Mouse (Mus musculus) limb, embryonic 15.5 days (tissue): ENCODE measurements at regions not wholly inside any gene's neighbourhood (a gene's known extent, or its start where the extent isn't known, plus 50 kb on each side); places are given as distances from the start of the nearest gene placed in this dataset.
A peak's percentile ranks its signal among the peaks of the same experiment; 100 is the strongest.

Source experiments
- ATAC-seq: fragments of 200-750 bp; cut with Nextera tagmentation; 2 replicates; pipeline ENCODE4 v1.8.0; 2017; ENCODE audit warnings: low read depth, moderate TSS enrichment; ENCODE audit not compliant: insufficient number of reproducible peaks, low FRiP score, low TSS enrichment
- H3K27ac ChIP-seq: fragments of 300-500 bp; sonication (generic); 2 replicates; pipeline ENCODE4 v1.5.1; 2015; ENCODE audit warnings: moderate library complexity, mild to moderate bottlenecking, inconsistent platforms
- H3K27me3 ChIP-seq: fragments of 300-500 bp; sonication (generic); 2 replicates; pipeline ENCODE4 v1.6.1; 2015; ENCODE audit warnings: inconsistent platforms
- H3K36me3 ChIP-seq: fragments of 300-500 bp; sonication (generic); 2 replicates; pipeline ENCODE4 v1.6.1; 2015; ENCODE audit warnings: inconsistent platforms
- H3K4me1 ChIP-seq: fragments of 300-500 bp; sonication (generic); 2 replicates; pipeline ENCODE4 v1.6.1; 2015; ENCODE audit warnings: inconsistent platforms
- H3K4me2 ChIP-seq: fragments of 300-500 bp; sonication (generic); 2 replicates; pipeline ENCODE4 v1.6.1; 2015; ENCODE audit warnings: mild to moderate bottlenecking, inconsistent platforms
- H3K4me3 ChIP-seq: fragments of 300-500 bp; sonication (generic); 2 replicates; pipeline ENCODE4 v1.5.1; 2015; ENCODE audit warnings: mild to moderate bottlenecking, inconsistent platforms
- H3K9ac ChIP-seq: fragments of 300-500 bp; sonication (generic); 2 replicates; pipeline ENCODE4 v1.6.1; 2015; ENCODE audit warnings: inconsistent platforms
- H3K9me3 ChIP-seq: fragments of 300-500 bp; sonication (generic); 2 replicates; pipeline ENCODE4 v1.6.1; 2016; ENCODE audit warnings: inconsistent platforms
- WGBS: fragments of 180-500 bp; shearing (Covaris S2); methylation state at CpG from one replicate; pipeline ENCODE4 v1.1.7; 2015; 5-methylcytosine and 5-hydroxymethylcytosine counted together

DNA sequence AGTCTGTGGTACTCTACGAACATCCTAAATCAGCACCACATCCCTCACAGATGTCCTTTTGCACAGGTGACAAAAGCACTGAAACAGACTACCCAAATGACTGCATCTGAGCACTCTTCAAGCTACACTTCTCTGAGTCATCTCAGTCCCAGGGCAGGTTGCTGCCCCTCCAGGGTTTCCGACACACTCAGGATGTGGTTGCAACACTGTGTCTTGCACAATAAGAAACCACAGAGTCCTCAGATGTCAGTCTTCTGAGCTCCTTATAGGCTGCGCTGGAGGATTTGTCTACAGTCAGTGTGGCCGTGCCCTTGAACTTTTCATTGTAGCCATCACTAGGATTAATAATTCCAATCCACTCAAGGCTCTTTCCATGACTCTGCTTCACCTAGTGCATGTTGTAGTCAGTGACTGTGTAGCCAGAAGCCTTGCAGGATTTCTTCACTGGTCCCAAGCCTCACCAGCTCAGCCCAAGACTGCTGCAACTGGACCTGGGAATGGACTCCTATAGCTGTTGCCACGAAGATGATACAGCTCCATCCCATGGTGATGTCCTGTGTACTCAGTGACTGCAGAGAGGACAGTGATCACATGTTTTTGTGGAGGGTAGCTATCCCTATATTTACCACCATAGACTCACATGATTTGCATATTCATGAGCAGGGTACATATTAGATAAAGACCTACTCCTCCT, 1103.3 kb upstream of the Tenm3 start:
- Histone ChIP-seq H3K27ac (no peak overlapping the region), H3K9me3 (no peaks in the 10 kb centered on the region), H3K27me3 (no peaks in the 10 kb centered on the region), H3K36me3 (no peaks in the 10 kb centered on the region), H3K4me3 (no peak overlapping the region), H3K9ac (no peak overlapping the region), H3K4me2 (no peak overlapping the region), H3K4me1 (no peaks in the 10 kb centered on the region)
- WGBS: 85% methylated on average over 5 of the region's 5 CpGs
- no peak for ATAC-seq

DNA sequence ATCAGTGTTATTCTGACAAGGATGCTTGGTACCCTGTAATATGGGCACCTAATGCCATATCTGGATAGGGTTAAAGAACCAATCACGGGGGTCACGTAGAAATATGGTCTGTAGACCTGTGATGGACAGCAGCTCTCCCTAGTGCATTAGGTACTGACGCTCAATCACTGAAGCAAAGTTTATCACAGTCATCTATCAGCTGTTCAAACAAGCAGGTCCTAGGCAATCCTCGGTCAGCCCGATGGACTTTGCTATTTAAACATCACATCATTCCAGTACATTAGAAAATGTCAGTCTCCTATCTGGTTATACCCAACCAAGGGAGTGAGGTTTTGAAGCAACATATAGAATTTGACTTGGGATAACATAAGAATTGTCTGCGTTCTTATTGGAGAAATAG, 1088.4 kb upstream of the Tenm3 start:
- WGBS: 92% methylated on average over 6 of the region's 6 CpGs
- ATAC-seq: no peak
- H3K4me1 ChIP-seq: no peaks in the 10 kb centered on the region
- no peaks in the 10 kb centered on the region for H3K9me3 ChIP-seq
- H3K27ac ChIP-seq: no peak overlapping the region
- no peaks in the 10 kb centered on the region for H3K36me3 ChIP-seq
- no peak overlapping the region for H3K4me2 ChIP-seq
- no peaks in the 10 kb centered on the region for H3K27me3 ChIP-seq
- no peak overlapping the region for H3K4me3 ChIP-seq
- H3K9ac ChIP-seq: no peak overlapping the region

DNA sequence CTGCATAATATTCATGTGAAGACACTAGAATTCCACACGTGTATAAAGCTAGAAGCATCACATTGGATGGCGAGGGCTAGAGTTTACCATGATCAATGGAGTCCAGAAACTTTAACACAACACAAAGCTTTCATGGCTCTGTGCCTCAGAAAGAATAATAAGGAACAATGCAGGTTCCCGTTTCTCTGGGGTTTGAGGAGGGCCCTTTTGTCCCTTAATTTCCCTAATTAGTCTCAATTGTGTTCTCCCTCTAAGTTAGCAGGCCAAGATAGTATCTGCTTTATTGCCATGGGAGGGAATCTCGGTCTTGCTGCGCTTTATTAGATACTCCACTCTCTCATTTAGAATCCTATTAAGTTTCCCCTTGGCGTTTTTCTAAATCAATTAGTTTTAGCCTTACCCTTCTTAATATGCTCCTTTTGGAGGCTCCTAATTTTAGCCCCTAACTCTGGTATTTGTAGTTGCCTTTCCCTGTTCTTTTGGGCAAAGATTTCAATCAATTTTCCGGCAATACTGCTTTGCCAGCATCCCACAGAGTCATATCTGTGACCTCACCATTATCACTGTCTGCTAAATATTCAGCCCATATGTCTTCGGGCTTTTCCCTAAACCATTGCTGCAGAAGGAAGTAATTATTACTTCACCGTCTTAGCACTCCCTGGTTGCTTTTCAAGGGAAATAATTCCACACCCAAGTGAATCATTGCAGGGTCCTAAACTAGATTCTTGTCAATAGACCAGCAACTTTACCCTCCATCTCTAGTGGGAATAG, 1082.8 kb upstream of the Tenm3 start:
- Histone ChIP-seq H3K9me3 (no peaks in the 10 kb centered on the region), H3K9ac (no peak overlapping the region), H3K4me1 (no peaks in the 10 kb centered on the region), H3K27ac (no peak overlapping the region), H3K36me3 (no peaks in the 10 kb centered on the region), H3K4me2 (no peak overlapping the region), H3K27me3 (no peaks in the 10 kb centered on the region), H3K4me3 (no peak overlapping the region)
- WGBS: 34% methylated on average over 9 of the region's 9 CpGs
- ATAC-seq: no peak

DNA sequence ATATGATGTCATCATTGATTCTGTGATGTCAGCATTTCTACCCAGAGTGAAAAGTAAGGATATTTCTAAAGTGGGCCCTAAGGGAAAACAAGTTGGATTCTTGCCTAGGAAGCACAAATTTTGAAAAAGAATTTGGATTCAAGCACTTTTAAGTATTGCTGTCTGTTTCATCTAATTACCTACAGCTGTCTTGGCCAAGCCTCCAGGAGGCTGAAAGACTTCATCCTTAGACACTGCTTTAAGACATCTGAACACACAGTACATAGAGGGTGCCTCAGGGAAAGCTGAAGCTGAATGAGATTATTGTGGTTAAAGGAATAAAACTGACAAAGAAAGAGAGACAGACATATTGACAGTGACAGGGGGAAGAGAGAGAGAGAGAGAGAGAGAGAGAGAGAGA, 1061.3 kb upstream of the Tenm3 start:
- H3K9ac ChIP-seq: no peak overlapping the region
- no peak overlapping the region for H3K4me2 ChIP-seq
- no peak for ATAC-seq
- no peaks in the 10 kb centered on the region for H3K36me3 ChIP-seq
- no peaks in the 10 kb centered on the region for H3K27me3 ChIP-seq
- no peak overlapping the region for H3K27ac ChIP-seq
- H3K9me3 ChIP-seq: no peaks in the 10 kb centered on the region
- H3K4me1 ChIP-seq: 0 out of 2 replicates have a peak, but pooled peaks cover 4% of the 10 kb centered on the region
- no peak overlapping the region for H3K4me3 ChIP-seq

DNA sequence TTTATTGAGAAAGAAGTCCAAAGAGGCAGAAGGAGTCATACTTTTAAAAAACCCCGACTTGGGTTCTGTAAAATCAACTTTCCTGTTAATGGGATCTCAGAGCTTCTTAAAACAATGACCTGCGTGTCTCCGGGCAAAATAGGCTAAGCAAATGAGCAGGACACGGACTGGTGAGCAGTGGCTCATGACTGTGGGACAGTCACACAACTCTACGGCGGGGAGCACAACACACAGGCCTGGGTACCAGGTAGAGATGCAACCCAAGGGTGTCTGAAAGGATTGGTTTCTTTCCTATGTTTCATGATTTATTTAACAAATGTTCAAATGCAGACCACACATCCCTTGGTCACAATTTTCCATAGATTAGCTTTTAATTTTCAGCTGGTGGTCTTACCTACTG, 1058.3 kb upstream of the Tenm3 start:
- WGBS: 37% methylated on average over 6 of the region's 6 CpGs
- Histone ChIP-seq H3K36me3 (no peaks in the 10 kb centered on the region), H3K27ac (no peak overlapping the region), H3K9me3 (no peaks in the 10 kb centered on the region), H3K4me3 (no peak overlapping the region), H3K4me2 (no peak overlapping the region), H3K4me1 (0 out of 2 replicates have a peak, but pooled peaks cover 4% of the 10 kb centered on the region), H3K9ac (no peak overlapping the region), H3K27me3 (no peaks in the 10 kb centered on the region)
- no peak for ATAC-seq

DNA sequence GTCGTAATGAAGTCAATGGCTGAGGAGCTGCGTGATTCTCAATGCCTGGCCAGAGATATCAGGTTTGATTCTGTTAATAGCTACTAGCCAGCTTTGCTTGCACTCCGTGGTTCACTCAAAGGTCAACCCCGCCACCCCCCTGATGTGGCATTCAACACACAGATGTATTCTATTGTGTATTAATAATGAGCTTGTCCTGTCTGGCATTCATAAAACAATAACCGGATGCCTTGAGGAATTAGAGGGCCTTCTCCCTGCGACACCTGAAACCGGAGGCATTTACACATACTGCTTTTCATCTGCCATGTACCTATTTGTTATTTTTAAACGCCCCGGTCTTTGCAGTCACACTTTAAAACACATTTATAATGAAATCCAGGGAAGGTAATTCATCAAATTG, 1057.8 kb upstream of the Tenm3 start:
- Histone ChIP-seq H3K4me2 (0 out of 2 replicates have a peak overlapping the region, but pooled peaks have one; percentile 4), H3K27me3 (no peaks in the 10 kb centered on the region), H3K36me3 (no peaks in the 10 kb centered on the region), H3K4me1 (0 out of 2 replicates have a peak, but pooled peaks cover 4% of the 10 kb centered on the region), H3K4me3 (no peak overlapping the region), H3K9me3 (no peaks in the 10 kb centered on the region), H3K27ac (no peak overlapping the region), H3K9ac (no peak overlapping the region)
- no peak for ATAC-seq
- 22% methylated on average over 9 of the region's 9 CpGs for WGBS
